Mouse (Mus musculus) adrenal gland, postnatal 36 days (tissue): ENCODE measurements around the gene Olfr802. TPM values are rescaled to one million over a fixed set of nuclear protein-coding genes. Genes with fewer than 3 reads are reported as not detected.

Experiments used
- DNase-seq, 2 experiments: peaks; one replicate each; pipeline ENCODE4 v3.0.0; 2021; ENCODE audit warnings: mixed read lengths in 1 of 2
- long read RNA-seq, 2 experiments: library from polyadenylated mRNA; stranded (forward); transcript quantifications; one replicate each; pipeline ENCODE4 v2.0.0; 2021; ENCODE audit warnings: borderline sequencing depth in 2 of 2
- microRNA-seq: library from miRNA; unstranded; fragments of <30 nt; microRNA quantifications from one replicate; pipeline ENCODE4 v1.2.0, GENCODE M21; 2021
- total RNA-seq, 2 experiments: library from RNA; stranded (reverse); gene quantifications; 2 replicates each; pipeline ENCODE4 v1.2.3; 2021

The Olfr802 gene
- not detected for total RNA-seq
- long read RNA-seq, experiment 1: 0 reads
- long read RNA-seq, experiment 2: 0 reads

DNA sequence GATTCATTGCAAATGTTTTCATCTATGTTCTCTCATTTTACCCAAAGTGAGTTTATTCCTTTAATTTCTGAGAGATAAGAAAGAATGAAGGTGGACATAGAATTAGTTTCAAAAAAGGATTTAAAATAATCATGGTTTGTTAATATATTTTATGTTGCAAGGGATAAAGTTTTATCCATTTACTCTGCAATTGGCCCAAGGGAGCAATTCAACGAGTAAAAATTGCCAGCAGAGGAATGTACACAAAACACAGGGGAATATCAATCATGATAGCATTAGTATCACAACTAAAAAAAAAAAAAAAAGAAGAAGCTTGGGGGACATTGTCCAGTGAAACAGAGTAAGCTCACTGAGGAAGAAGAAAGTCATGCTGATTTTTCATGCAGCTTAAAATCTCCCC lies at the start of gene Olfr802:
Olfr802 (minus strand) TSS at position 101 of the 400 bp plus-strand sequence.
- DNase-seq: no peak

DNA sequence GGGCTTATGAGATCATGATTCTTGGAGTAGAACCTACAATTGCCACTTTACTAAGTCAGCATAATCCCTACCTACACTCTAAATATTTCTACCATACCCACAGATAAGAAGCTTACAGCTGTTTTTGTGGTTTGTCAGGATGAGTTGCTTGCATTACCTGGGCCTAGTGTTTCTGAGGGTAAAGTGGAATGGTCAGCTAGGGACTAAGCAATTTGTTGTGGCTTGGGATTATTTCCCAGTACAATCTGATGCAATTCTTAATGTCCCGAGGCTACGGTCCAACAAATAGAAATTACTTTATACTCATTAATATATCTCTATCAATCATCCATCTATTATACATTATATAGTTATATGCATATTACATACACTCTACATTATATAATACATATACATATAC lies 41.3 kb upstream of the Olfr802 start, which contains the start of gene Olfr805:
Olfr805 (minus strand) TSS at position 101 of the 400 bp plus-strand sequence.
- no peak for DNase-seq

- no peak for DNase-seq
These were observed 14.9 kb upstream of the Olfr802 start, which contains the start of gene Olfr804 for GRCm38 (mm10) chr10:129702910-129703309. Olfr804 (plus strand) TSS chr10:129703210.

DNA sequence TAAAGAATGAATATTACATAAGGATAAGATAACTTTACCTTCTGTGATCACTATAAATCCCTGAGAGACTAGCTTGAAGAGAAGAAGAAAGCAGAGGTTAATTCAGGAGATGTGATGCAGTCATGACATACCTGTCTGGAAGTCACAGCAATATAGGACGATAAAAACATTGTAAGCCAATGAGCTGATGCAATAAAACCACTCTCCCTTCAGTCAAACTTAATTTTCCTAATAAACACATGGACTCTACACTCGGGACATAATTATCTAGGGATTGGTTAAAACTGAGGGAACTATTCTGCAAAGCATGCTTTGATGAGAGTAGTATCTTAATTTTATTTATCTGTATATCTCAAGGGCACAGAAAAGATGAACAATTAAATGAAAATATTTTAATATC lies 6.2 kb upstream of the Olfr802 start, which contains the start of gene Olfr803:
Olfr803 (minus strand) TSS at position 101 of the 400 bp plus-strand sequence.
- DNase-seq: no peak

- DNase-seq: no peak
These were observed 14.2 kb downstream of the Olfr802 start, which contains the start of gene Olfr801 for GRCm38 (mm10) chr10:129673765-129674164. Olfr801 (minus strand) TSS chr10:129673865.

GRCm38 (mm10) chr10:129657394-129657793 lies 30.6 kb downstream of the Olfr802 start, which contains the start of gene Olfr800:
Olfr800 (plus strand) TSS chr10:129657694.
- DNase-seq: no peak

DNA sequence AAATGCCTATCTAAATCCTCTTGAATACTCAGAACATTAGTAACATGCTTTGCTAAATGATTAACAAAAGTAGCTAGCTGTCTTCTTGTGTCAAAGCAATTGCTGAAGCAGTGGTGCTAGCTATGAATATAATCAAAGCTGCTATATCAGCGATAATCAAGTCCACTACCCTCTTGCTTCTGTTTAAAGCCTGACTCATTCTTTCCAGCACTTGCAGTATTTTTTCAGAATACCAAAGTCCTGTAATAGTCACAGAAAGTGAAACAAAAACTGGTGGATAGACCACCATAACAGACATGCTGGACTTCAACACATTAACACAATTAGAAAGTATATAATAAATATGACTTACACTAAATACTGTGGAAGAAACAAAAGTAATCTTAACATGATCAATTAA lies 36.2 kb downstream of the Olfr802 start:
- DNase-seq: no peak

DNA sequence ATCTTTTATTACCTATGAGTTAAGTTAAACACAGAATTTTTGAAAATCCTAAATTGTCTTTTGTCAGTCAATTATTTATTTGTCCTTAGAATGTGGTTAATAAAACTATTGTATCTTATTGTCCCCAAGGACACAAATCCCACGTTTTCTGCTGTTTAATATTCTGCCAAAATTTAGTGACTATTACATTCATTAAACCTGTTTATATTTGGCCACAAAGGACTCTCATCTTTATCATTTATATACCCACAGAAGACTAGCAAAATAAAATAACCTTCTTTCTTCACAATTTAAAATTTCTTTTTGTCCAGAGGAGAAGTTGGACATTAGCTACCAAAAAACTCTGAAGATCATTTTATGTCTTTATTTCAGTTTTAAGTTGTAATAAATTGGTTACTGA lies 50.8 kb downstream of the Olfr802 start, which contains the start of gene Olfr799:
Olfr799 (plus strand) TSS at position 301 of the 400 bp plus-strand sequence.
- no peak for DNase-seq

DNA sequence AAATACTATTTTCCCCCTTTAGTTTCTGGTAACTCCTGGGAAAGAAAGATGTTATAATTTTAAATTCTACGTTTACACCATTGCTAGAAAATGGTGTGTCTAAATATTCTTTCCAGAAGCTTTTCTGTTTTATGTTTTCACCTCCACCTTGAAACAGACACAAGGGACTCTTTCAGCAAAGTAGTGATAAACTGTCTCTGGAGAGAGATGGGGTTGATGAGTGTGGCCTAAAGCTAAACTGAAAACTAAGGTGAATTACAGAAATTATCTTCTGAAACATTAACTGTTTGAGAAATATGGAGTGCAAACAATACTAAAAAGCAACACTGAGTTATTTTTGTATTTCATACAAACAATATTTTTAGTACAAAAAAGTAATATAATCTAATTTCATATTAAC lies 60.1 kb downstream of the Olfr802 start, which contains the start of gene Olfr798:
Olfr798 (minus strand) TSS at position 101 of the 400 bp plus-strand sequence.
- DNase-seq: no peak

Small RNA genes lying within 50 kb of the gene (microRNA-seq; reads per million reads assigned to microRNA genes)
- not detected for gene Gm24485

Other genes starting within 250 kb of the Olfr802 start
- not detected for gene Olfr787, start 226.3 kb downstream of the Olfr802 start, total RNA-seq
- gene Olfr788, start 217.2 kb downstream of the Olfr802 start, total RNA-seq: not detected
- not detected for gene Olfr789, start 203.4 kb downstream of the Olfr802 start, total RNA-seq
- not detected for gene Olfr790, start 189.7 kb downstream of the Olfr802 start, total RNA-seq
- gene Olfr791, start 166.4 kb downstream of the Olfr802 start, total RNA-seq: not detected
- not detected for gene Olfr792, start 149.0 kb downstream of the Olfr802 start, total RNA-seq
- gene Olfr794, start 120.5 kb downstream of the Olfr802 start, total RNA-seq: not detected
- not detected for gene Olfr796, start 75.6 kb downstream of the Olfr802 start, total RNA-seq
- not detected for gene Olfr798, start 60.2 kb downstream of the Olfr802 start, total RNA-seq
- gene Olfr799, start 50.7 kb downstream of the Olfr802 start, total RNA-seq: not detected
- not detected for gene Olfr800, start 30.5 kb downstream of the Olfr802 start, total RNA-seq
- not detected for gene Olfr801, start 14.3 kb downstream of the Olfr802 start, total RNA-seq
- gene Olfr803, start 6.1 kb upstream of the Olfr802 start, total RNA-seq: not detected
- gene Olfr804, start 15.0 kb upstream of the Olfr802 start, total RNA-seq: not detected
- not detected for gene Olfr805, start 41.2 kb upstream of the Olfr802 start, total RNA-seq
- not detected for gene Olfr806, start 53.8 kb upstream of the Olfr802 start, total RNA-seq
- not detected for gene Olfr807, start 69.6 kb upstream of the Olfr802 start, total RNA-seq
- not detected for gene Olfr808, start 77.3 kb upstream of the Olfr802 start, total RNA-seq
- not detected for gene Olfr809, start 86.5 kb upstream of the Olfr802 start, total RNA-seq
- gene Olfr810, start 106.7 kb upstream of the Olfr802 start, total RNA-seq: not detected
- not detected for gene Olfr811, start 116.2 kb upstream of the Olfr802 start, total RNA-seq
- not detected for gene Olfr812, start 157.9 kb upstream of the Olfr802 start, total RNA-seq
- gene Olfr813, start 167.2 kb upstream of the Olfr802 start, total RNA-seq: not detected
- gene Olfr814, start 191.7 kb upstream of the Olfr802 start, total RNA-seq: not detected
- gene Olfr815, start 217.7 kb upstream of the Olfr802 start, total RNA-seq: not detected
- not detected for gene Olfr816, start 227.4 kb upstream of the Olfr802 start, total RNA-seq